Mouse (Mus musculus) heart, adult 8-10 months (tissue): ENCODE results near the gene Cirbp. TPM values are rescaled to one million over a fixed set of nuclear protein-coding genes. Genes with fewer than 3 reads are reported as not detected.

Experiments used
- DNase-seq: peaks from one replicate; pipeline ENCODE4 v3.0.0; 2022; ENCODE audit warnings: low spot score
- total RNA-seq, 4 experiments: library from RNA; stranded (reverse); gene quantifications; 2 replicates each; pipeline ENCODE4 v1.2.4; 2022

Gene Cirbp
- total RNA-seq, 4 experiments from 2014 or later = 34.7 to 69.7 (median 51.6) TPM

DNA sequence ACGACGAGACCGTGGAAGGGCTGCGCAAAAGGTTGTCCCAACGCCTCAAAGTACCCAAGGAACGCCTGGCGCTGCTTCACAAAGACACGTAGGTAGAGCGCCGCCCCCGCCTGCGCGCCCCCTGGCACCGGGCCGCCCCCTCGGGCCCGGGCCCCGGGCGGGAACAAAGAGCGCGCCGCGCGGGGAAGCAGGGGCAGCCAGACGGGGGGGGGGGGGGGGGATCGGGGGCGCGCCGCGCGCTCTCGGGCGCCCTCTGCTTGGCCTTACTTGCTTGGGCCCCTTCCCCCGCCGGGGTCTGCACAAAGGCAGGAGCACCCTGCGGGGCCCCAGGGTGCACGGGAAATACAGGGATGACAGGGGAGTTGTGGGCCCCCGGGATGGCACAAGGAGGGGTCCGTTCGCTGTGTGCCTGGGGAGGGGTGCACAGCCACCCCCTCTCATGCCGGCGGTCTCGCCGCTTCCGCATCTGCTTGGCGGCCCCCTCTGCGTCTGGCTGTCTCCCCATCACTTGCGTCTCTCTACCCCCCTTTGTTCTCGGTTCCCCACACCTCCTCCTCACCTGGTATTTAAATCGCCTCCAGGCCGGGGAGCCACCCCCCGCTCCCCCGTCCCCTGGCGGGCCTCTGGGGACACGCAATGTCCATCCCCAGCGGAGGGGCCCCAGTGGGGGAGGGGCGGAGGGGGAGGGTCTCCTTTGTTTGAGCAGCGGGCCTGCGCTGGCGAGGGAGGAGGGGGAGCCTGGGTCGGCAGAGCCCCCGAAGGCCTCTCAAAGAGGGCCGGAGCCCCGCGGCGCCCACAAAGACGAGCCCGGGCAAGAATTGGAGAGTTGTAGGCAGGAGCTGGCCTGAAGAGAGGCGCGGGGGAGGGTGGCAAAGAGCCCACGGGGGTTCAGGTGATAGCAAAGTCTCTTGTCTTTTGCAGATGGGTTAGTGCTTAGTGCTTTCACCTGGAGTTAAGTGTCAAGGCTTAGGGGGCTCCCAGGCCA lies 15.3 kb upstream of the Cirbp start:
- DNase-seq = no peak

DNA sequence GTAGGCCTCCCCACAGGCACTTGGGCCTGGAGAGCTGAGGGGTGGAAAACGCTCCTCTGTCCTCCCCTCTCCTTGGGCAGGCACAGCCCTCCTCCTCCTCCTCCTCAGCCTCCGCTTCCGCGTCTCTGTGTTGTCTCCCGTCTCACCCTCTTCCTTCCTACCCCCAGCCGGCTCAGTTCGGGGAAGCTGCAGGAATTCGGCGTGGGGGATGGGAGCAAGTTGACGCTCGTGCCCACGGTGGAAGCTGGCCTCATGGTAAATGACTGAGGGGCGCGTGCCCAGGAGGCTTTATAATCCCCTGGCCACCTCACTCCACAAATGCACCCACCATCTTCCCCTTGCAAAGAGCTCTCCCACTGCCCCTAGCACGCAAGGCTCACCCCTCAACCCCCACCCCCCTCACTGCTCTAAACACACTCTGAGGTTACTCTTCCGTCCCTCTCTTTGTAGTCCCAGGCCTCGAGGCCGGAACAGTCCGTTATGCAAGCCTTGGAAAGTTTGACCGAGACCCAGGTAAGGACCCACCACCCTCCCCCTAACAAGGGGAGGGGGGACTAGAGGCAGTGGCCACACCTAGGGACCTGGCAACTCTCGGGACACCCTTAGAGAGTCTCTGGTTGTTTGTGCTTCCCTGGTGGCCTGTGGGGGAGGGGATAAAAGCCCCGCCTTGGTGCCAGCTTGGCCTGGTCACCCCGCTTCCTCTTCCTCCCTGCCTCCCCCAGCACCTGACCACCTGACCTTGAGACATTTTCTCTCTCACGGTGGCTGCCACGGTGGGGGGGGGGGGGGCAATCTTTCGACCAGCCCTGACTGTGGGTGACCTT lies 14.4 kb upstream of the Cirbp start:
- no peak for DNase-seq

- DNase-seq = no peak
These were observed 13.5 kb upstream of the Cirbp start for GRCm38 (mm10) chr10:80152071-80152872.

GRCm38 (mm10) chr10:80152873-80153260 lies 12.9 kb upstream of the Cirbp start:
- no peak for DNase-seq

GRCm38 (mm10) chr10:80153713-80154112 lies 12.1 kb upstream of the Cirbp start:
- no peak for DNase-seq

- no peak for DNase-seq
These were observed 11.4 kb upstream of the Cirbp start for GRCm38 (mm10) chr10:80154384-80154783.

GRCm38 (mm10) chr10:80155277-80155676 lies 10.5 kb upstream of the Cirbp start:
- no peak for DNase-seq

DNA sequence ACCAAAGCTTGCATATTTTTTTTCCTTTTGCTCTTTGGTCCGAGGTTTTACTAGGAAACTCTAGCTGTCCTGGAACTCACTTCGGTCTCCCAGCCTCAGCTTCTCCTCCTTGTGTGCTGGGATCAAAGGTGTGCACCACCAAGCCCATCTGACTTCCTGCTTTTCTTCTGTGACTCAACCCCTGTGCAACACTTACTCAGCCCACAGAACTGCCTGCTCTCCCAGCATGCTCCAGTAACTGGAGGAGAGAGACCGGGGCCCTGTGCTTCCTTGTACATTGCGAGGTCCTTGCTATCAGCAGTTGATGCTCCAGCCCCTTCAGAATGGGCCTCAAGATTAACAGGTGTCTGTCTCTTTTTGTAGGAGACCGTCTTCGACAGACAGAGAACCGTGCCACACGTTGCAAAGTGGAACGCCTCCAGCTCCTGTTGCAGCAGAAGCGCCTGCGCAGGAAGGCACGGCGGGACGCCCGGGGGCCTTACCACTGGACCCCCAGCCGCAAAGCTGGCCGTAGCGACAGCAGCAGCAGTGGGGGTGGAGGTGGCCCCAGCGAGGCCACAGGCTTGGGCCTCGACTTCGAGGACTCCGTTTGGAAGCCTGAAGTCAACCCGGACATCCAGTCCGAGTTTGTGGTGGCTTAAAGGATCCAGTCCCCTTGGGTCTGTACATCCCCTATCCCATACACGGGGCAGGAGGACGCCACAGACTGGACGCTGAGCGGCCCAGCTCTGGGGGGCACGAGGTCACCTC lies 9.6 kb upstream of the Cirbp start:
- no peak for DNase-seq

- DNase-seq = no peak
These were observed 9.1 kb upstream of the Cirbp start for GRCm38 (mm10) chr10:80156752-80157053.

- no peak for DNase-seq
These were observed 8.4 kb upstream of the Cirbp start for GRCm38 (mm10) chr10:80157141-80157929.

DNA sequence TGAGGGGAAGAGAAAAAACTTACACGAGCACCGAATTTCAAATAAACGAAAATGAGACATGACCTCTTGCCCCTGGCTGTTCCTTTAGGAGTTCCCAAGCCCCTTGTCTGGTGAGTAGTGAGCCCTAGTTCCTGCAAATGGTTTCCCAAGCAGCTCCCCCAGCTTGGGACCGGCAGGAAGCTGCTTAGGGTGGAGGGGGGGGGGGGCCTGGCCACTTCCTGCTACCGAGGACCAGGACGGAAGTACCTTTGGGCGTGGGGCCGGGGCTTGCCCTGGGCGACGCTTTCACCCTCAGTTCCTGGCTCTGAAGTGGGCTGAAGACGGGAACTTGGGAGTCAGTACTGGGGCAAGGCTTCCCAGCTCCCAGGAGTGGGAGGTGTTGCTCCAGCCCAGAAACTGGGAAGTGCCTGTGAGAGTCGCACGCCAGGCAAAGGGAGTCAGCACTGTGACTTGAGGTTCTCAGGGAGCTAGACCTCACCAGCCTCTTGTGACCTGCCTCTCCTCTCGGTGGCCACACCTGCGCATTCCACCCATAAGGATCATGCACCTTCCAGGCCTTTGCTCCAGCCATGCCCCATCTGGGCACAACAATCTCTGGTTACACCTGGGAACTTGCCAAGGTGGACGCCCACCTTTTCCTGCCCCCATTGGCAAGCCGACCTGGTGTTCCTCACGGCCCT lies 7.3 kb upstream of the Cirbp start:
- DNase-seq = peak; percentile 85

- DNase-seq = no peak
These were observed 6.7 kb upstream of the Cirbp start for GRCm38 (mm10) chr10:80159021-80159560.

- DNase-seq = peak; percentile 99
These were observed 6.0 kb upstream of the Cirbp start for GRCm38 (mm10) chr10:80159561-80160454.

- peak; percentile 87 for DNase-seq
These were observed 5.1 kb upstream of the Cirbp start for GRCm38 (mm10) chr10:80160455-80161371.

- DNase-seq = no peak
These were observed 4.1 kb upstream of the Cirbp start for GRCm38 (mm10) chr10:80161522-80162242.

DNA sequence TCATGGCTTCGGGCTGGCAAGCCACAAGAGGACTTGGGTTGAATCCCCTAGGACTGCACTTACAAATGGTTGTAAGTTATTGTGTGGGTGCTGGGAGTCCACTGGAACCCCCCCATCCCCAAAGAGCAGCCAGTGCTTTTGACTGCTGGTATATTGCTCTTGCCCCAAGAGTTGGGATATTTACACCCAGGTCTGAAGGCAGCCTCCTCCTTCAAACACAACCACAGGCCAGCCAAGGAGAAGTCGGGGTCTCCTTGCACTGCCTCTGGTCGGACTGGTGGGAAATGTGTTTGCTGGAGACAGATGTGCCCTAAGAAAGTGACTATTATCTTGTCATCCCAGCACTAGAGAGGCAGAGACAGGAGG lies 3.6 kb upstream of the Cirbp start:
- no peak for DNase-seq
